Mouse (Mus musculus): ENCODE results near the gene Krtap7-1. TPM values are rescaled to one million over a fixed set of nuclear protein-coding genes. Genes with fewer than 3 reads are reported as not detected.

The Krtap7-1 gene
- polyA plus RNA-seq, 1 experiment from 2014 or later = not detected

- Histone ChIP-seq H3K36me3 (ENCODE audit: insufficient read depth, low read length) (no peaks in the 10 kb centered on the region), H3K9me3 (ENCODE audit: low read length) (no peaks in the 10 kb centered on the region), H3K4me3 (ENCODE audit: low read depth, low read length) (no peak overlapping the region), H3K4me2 (replicated peaks; ENCODE audit: low read depth, low read length) (no peak overlapping the region), H3K27me3 (replicated peaks; ENCODE audit: insufficient read depth, low read length) (no peaks in the 10 kb centered on the region), H3K9ac (replicated peaks; ENCODE audit: low read depth) (no peak overlapping the region), H3K4me1 (ENCODE audit: insufficient read depth, low read depth, low read length) (no peaks in the 10 kb centered on the region), H3K27ac (ENCODE audit: low read length) (no peak overlapping the region)
- DNase-seq (ENCODE audit: low spot score) (no peak), ATAC-seq (no peak)
- WGBS = 89% methylated on average over 5 of the region's 5 CpGs
- no peak for TF ChIP-seq EP300 (IDR thresholded peaks at IDR 0.05)
- no peak for TF ChIP-seq CTCF (IDR thresholded peaks at IDR 0.05)
Measured at GRCm38 (mm10) chr16:89497002-89497401, 11.1 kb downstream of the Krtap7-1 start.

- Histone ChIP-seq H3K4me1 (ENCODE audit: insufficient read depth, low read depth, low read length) (no peaks in the 10 kb centered on the region), H3K4me2 (replicated peaks; ENCODE audit: low read depth, low read length) (no peak overlapping the region), H3K4me3 (ENCODE audit: low read depth, low read length) (no peak overlapping the region), H3K27me3 (replicated peaks; ENCODE audit: insufficient read depth, low read length) (no peaks in the 10 kb centered on the region), H3K9ac (replicated peaks; ENCODE audit: low read depth) (no peak overlapping the region), H3K9me3 (ENCODE audit: low read length) (no peaks in the 10 kb centered on the region), H3K27ac (ENCODE audit: low read length) (no peak overlapping the region), H3K36me3 (ENCODE audit: insufficient read depth, low read length) (no peaks in the 10 kb centered on the region)
- WGBS = 82% methylated on average over 7 of the region's 7 CpGs
- TF ChIP-seq CTCF (IDR thresholded peaks at IDR 0.05) (no peak), EP300 (IDR thresholded peaks at IDR 0.05) (no peak)
- DNase-seq (ENCODE audit: low spot score) (no peak), ATAC-seq (no peak)
Measured at GRCm38 (mm10) chr16:89495394-89496153, 12.5 kb downstream of the Krtap7-1 start.

GRCm38 (mm10) chr16:89487852-89488251, 20.3 kb downstream of the Krtap7-1 start, which contains the start of gene Krtap8-1:
Gene Krtap8-1, minus strand, starts transcription at chr16:89487952.
- 76% methylated on average over 7 of the region's 7 CpGs for WGBS
- Histone ChIP-seq H3K9me3 (ENCODE audit: low read length) (no peaks in the 10 kb centered on the region), H3K27me3 (replicated peaks; ENCODE audit: insufficient read depth, low read length) (no peaks in the 10 kb centered on the region), H3K27ac (ENCODE audit: low read length) (no peak within 1 kb of the TSS), H3K4me2 (replicated peaks; ENCODE audit: low read depth, low read length) (no peak within 1 kb of the TSS), H3K36me3 (ENCODE audit: insufficient read depth, low read length) (no peaks in the 10 kb centered on the region), H3K4me1 (ENCODE audit: insufficient read depth, low read depth, low read length) (no peaks in the 10 kb centered on the region), H3K9ac (replicated peaks; ENCODE audit: low read depth) (no peak within 1 kb of the TSS), H3K4me3 (ENCODE audit: low read depth, low read length) (no peak within 1 kb of the TSS)
- ATAC-seq = no peak
- no peak for DNase-seq (ENCODE audit: low spot score)
- TF ChIP-seq EP300 (IDR thresholded peaks at IDR 0.05) = no peak
- no peak for TF ChIP-seq CTCF (IDR thresholded peaks at IDR 0.05)

- Histone ChIP-seq H3K27me3 (replicated peaks; ENCODE audit: insufficient read depth, low read length) (no peaks in the 10 kb centered on the region), H3K4me2 (replicated peaks; ENCODE audit: low read depth, low read length) (no peak overlapping the region), H3K27ac (ENCODE audit: low read length) (no peak overlapping the region), H3K36me3 (ENCODE audit: insufficient read depth, low read length) (no peaks in the 10 kb centered on the region), H3K9me3 (ENCODE audit: low read length) (no peaks in the 10 kb centered on the region), H3K4me1 (ENCODE audit: insufficient read depth, low read depth, low read length) (no peaks in the 10 kb centered on the region), H3K4me3 (ENCODE audit: low read depth, low read length) (no peak overlapping the region), H3K9ac (replicated peaks; ENCODE audit: low read depth) (no peak overlapping the region)
- no peak for ATAC-seq
- 78% methylated on average over 12 of the region's 12 CpGs for WGBS
- TF ChIP-seq EP300 (IDR thresholded peaks at IDR 0.05) (no peak), CTCF (IDR thresholded peaks at IDR 0.05) (no peak)
- no peak for DNase-seq (ENCODE audit: low spot score)
Measured at GRCm38 (mm10) chr16:89477679-89478314, 30.3 kb downstream of the Krtap7-1 start.

GRCm38 (mm10) chr16:89461189-89461588, 46.9 kb downstream of the Krtap7-1 start:
- no peak overlapping the region for H3K9ac ChIP-seq (replicated peaks; ENCODE audit: low read depth)

More at GRCm38 (mm10) chr16:89461189-89461588, 46.9 kb downstream of the Krtap7-1 start:
- no peak overlapping the region for H3K4me3 ChIP-seq (ENCODE audit: low read depth, low read length)
- no peak for ATAC-seq
- H3K9me3 ChIP-seq (ENCODE audit: low read length) = no peaks in the 10 kb centered on the region
- TF ChIP-seq EP300 (IDR thresholded peaks at IDR 0.05) (no peak), CTCF (IDR thresholded peaks at IDR 0.05) (no peak)
- no peak overlapping the region for H3K4me2 ChIP-seq (replicated peaks; ENCODE audit: low read depth, low read length)
- 41% methylated on average over 5 of the region's 5 CpGs for WGBS
- no peaks in the 10 kb centered on the region for H3K4me1 ChIP-seq (ENCODE audit: insufficient read depth, low read depth, low read length)
- no peak for DNase-seq (ENCODE audit: low spot score)
- no peaks in the 10 kb centered on the region for H3K27me3 ChIP-seq (replicated peaks; ENCODE audit: insufficient read depth, low read length)
- no peak overlapping the region for H3K27ac ChIP-seq (ENCODE audit: low read length)
- H3K36me3 ChIP-seq (ENCODE audit: insufficient read depth, low read length) = no peaks in the 10 kb centered on the region

Other genes starting within 250 kb of the Krtap7-1 start
- gene Krtap21-1, start 104.5 kb downstream of the Krtap7-1 start, polyA plus RNA-seq (2015; fragmentation: Nextera tagmentation; extraction: Ambion mirVana) = not detected in 2 replicates
- not detected in 2 replicates for gene Krtap6-2, start 88.2 kb downstream of the Krtap7-1 start, polyA plus RNA-seq (2015; fragmentation: Nextera tagmentation; extraction: Ambion mirVana)
- not detected in 2 replicates for gene Krtap8-1, start 20.4 kb downstream of the Krtap7-1 start, polyA plus RNA-seq (2015; fragmentation: Nextera tagmentation; extraction: Ambion mirVana)
- gene Krtap11-1, start 62.9 kb upstream of the Krtap7-1 start, polyA plus RNA-seq (2015; fragmentation: Nextera tagmentation; extraction: Ambion mirVana) = not detected in 2 replicates